Mouse (Mus musculus) NIH3T3 (cell line): ENCODE results near the gene Sppl3.

Source experiments
- DNase-seq: peaks from one replicate; pipeline ENCODE4 v3.0.0-alpha.2; 2012; ENCODE audit warnings: low read depth

Gene Sppl3

GRCm38 (mm10) chr5:115000503-115000902 is 10.4 kb upstream of the Sppl3 start:
- no peak for DNase-seq

DNA sequence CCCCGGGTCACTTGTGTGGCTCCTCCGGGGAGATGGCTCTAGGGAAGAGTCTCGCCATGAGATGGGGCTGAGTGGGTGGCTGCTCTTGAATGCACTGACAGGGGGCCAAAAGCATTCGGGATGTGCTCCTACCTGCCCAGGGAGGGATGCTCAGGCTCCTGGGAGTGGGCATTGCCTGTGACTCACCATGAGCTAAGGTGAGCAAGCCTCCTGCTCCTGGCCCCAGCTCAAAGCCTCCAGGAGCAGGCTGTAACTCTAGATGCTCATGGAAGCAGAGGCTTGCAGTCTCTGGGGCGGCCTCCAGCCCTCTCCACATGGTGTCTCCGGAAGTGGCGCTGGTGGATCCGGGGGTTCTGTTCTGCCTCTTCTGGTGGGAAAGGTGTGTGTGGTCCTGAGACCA is 9.5 kb upstream of the Sppl3 start:
- DNase-seq: no peak

DNA sequence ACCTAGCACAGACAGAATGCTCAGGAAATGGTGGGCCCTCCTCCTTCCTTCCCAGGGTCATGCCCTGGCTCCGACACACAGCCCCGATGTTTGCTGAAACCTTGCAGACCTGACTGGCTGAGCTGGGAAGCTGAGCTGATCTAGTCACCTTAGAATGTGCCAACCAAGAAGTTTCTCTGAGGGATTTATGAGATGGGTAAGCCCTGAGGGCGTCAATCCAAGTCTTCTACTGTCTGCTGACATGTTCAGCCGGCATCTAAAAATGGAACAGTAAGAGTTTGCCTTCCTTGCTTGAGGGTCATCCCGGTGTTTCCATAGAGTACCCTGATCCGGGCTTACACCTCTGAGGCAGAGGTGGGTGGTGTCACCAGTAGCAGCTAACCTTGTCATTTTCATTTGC is 8.2 kb upstream of the Sppl3 start:
- no peak for DNase-seq

DNA sequence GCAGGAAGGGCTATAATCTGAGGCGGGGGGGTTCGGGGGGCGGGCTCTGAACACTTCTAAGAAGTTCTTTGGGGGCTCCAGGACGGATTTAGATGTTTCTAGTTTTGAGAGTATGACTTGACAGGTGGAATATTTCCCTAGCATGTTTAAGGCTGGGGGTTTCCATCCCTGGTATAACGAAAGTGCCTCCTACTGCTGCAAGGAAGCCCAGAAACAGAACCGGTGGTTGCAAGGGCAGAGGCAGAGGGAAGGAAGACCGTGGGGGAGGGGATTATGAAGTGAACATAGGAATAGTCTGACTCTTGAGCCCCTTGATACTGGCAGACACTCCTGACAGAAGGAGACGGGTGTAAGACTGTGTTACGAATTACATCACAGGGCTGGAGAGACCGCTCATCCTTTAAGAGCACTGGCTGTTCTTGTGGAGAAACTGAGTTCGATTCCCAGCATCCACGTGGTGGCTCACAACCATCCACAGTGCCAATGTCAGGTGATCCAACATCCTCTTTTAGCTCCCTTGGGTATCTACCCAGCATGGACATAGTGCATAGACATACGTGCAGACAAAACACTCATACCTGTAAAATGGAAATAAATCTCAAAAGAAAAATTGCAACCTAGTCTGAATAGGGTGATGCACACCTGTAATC is 7.6 kb upstream of the Sppl3 start:
- no peak for DNase-seq

- DNase-seq: no peak
Measured at GRCm38 (mm10) chr5:115007768-115008167, 3.2 kb upstream of the Sppl3 start.

DNA sequence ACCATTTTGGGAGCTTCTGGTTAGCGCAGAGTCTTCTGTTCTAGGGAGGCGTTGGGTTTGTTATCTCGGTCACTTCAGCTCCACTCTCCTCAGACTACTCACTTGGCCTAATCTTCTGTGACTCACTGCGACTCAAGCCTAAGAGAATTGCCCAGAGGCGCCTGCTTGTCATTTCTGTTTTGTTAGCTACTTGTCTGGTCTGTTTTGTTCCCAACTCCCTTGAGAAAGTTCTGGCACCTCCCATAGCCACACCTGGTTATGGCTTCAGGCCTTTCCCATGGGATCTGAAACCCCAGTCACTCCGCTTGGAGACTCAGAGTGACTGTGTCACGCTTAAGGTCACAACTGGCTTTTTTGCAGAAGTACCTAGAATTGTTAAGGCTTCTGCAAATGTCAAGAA is 2.6 kb upstream of the Sppl3 start:
- DNase-seq: peak; percentile 43

DNA sequence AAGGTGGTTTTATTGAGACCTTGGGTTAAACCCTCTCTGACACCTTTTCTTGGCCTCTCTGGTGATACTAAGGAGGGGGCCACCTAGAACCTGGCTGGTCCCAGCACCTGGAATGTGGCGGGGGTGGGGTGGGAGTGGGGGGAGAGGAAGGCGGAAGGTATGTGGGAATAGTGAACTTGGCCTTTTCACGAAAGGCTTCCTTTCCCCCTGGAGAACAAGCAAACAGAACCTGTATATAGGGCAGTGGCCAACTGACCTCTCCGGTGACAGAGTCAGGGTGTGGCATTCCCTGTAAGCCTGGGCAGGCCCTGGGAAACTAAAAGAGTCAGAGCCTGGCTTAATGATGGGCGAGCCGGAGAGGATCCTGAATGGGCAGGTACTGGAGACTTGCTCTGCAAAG is 1.8 kb upstream of the Sppl3 start:
- no peak for DNase-seq

- DNase-seq: peak; percentile 43
Measured at GRCm38 (mm10) chr5:115009961-115010360, 976 bp upstream of the Sppl3 start.

DNA sequence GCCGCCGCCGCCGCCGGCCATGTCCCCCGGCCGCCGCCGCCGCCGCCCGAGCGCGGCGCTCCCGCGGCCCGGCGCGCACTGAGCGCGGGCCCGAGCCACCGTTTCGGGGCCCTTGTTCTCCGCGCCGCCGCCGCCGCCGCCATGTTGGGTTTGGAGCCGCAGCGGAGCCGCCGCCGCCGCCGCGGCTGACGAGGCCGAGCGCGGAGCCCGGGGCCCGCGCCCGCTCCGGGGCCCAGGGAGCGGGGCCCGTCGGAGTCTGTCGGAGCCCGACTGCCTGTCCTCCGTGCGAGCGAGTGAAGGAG is 231 bp downstream of the Sppl3 start:
- DNase-seq: no peak

- DNase-seq: peak; percentile 53
Measured at GRCm38 (mm10) chr5:115011519-115012261, 753 bp downstream of the Sppl3 start.

DNA sequence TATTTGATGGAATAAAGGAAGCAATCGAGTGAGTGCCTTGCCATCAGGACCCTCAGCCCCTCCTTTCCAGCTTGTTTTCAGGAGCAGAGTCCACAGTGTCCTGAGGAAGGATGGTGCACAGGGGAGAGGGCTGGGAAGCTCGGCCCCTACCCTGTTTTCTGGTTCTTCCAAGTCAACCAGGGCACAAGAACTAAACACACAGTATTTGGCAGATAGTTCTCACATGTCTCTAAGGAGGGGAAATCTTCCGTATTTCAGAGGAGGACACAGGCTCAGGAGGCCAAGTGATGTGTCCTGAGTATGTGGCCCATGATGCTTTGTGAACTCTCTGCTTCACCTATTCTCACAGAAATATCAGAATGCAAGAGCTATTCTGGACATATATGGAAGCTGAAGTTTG is 2.5 kb downstream of the Sppl3 start:
- no peak for DNase-seq

- no peak for DNase-seq
Measured at GRCm38 (mm10) chr5:115014570-115014969, 3.6 kb downstream of the Sppl3 start.

- DNase-seq: no peak
Measured at GRCm38 (mm10) chr5:115015121-115015520, 4.2 kb downstream of the Sppl3 start.

GRCm38 (mm10) chr5:115018270-115018669 is 7.3 kb downstream of the Sppl3 start:
- DNase-seq: no peak

DNA sequence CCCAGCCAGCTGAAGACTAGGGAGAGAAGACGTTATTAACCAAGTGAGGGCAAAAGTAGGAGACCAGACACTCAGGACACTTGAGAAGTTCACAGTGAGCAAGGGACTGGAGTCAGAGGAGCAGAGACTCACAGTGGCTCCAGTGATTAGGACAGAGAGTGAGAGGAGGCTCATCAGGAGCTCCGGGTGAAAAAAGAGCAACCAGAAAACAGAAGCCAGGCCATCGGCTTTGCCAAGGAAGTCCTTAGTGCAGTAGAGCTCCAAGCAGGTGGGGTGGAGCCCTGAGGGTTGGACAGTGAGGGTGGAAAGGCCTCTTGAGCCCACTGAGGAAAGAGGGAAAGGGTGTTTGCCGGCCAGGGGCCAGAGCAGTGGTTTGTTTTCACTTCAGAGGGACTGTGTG is 7.9 kb downstream of the Sppl3 start:
- no peak for DNase-seq

GRCm38 (mm10) chr5:115022021-115022420 is 11.1 kb downstream of the Sppl3 start:
- DNase-seq: no peak

- DNase-seq: no peak
Measured at GRCm38 (mm10) chr5:115026170-115026569, 15.2 kb downstream of the Sppl3 start.

- no peak for DNase-seq
Measured at GRCm38 (mm10) chr5:115027109-115027508, 16.2 kb downstream of the Sppl3 start.

GRCm38 (mm10) chr5:115028920-115029319 is 18.0 kb downstream of the Sppl3 start:
- no peak for DNase-seq

- DNase-seq: no peak
Measured at GRCm38 (mm10) chr5:115029509-115029908, 18.6 kb downstream of the Sppl3 start.

DNA sequence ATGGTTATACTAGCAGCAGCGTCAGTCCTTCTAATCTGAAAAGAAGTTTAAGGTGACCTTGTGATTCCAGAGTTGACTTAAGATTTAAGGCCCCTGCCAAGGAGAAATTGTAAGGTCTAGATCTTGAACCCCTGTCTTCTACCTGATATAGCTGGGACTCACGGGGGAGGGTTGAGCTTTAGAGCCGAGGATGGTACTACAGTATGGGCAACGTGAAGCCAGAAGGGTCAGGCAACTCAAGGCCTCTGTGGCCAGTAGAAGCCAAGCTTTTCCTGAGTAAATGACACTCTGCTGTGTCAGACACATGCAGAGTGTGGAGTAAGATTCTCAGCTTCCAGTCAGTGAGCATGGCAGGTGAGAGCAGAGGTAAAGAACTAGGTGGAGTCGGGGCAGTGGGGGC is 20.6 kb downstream of the Sppl3 start:
- no peak for DNase-seq

GRCm38 (mm10) chr5:115032620-115033019 is 21.7 kb downstream of the Sppl3 start:
- DNase-seq: no peak

DNA sequence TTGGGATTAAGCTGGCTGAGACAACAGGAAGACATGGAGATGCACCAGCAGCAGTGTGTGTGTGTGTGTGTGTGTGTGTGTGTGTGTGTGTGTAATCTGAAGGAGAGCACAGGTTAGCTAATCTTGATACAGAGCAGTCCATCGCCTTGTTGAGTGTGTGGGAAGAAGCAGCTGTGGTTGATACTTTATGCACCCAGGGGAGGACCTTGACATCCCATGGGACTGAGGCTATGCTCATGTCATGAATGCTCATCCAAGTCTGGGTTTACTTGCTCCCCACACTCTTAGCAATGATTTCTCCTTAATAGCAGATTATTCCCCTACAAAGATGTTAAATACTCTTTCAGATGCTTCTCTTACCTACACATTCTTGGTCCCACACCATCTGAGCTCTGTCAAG is 24.3 kb downstream of the Sppl3 start:
- no peak for DNase-seq

- no peak for DNase-seq
Measured at GRCm38 (mm10) chr5:115037099-115037498, 26.2 kb downstream of the Sppl3 start.
